Mouse (Mus musculus) embryonic fibroblast, embryonic 13.5 days (primary cell): Measurements from ENCODE around the gene Pikfyve.

Experiments
- CTCF ChIP-seq: IDR thresholded peaks from 2 replicates; pipeline ENCODE4 v1.5.1; 2011; ENCODE audit warnings: mild to moderate bottlenecking, control low read depth, low read length, moderate library complexity, borderline replicate concordance; ENCODE audit not compliant: insufficient read depth
- POLR2A ChIP-seq: IDR thresholded peaks from 2 replicates; pipeline ENCODE4 v1.6.1; 2011; ENCODE audit warnings: low read depth, mild to moderate bottlenecking, control low read depth, low read length, moderate library complexity

DNA sequence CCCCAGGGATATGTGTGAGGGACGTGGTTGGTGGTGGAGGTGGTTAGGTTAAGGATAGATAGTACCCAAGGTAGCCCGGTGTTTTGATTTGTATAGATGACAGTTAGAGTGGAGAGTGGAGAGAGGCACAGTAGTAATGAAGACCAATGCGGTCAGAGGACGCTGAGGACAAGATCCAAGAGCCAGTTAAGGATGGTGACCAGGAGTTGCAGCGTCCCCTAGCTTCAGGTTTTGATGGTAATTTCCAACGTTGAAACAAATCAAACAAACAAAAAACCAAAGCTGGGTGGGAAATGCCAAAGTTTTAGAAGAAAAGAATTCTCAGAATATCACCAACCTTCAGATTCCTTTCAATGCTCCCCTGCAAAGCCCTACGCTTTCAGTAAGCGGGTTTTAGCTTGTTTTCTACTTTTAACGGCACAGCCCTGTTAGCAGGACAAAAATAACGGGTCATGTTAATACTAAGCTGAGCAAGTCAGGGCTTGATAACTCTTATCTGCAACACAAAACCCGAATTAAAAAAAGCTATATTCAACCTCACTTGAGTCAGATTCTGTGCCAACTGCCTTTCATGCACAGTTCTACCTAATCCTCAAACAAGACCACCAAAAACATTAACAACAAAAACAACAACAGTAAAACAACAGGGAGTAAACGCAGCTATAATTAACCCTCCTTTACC lies 818 bp upstream of the Pikfyve start:
- TF ChIP-seq POLR2A (no peak), CTCF (no peak)
